Mouse (Mus musculus): ENCODE measurements around the gene Epor.

Gene Epor

GRCm38 (mm10) chr9:21963417-21963816 is at the start of gene Epor:
Epor (minus strand) TSS chr9:21963506.
- peak; percentile 40 for DNase-seq (ENCODE audit: low read depth, low spot score)

DNA sequence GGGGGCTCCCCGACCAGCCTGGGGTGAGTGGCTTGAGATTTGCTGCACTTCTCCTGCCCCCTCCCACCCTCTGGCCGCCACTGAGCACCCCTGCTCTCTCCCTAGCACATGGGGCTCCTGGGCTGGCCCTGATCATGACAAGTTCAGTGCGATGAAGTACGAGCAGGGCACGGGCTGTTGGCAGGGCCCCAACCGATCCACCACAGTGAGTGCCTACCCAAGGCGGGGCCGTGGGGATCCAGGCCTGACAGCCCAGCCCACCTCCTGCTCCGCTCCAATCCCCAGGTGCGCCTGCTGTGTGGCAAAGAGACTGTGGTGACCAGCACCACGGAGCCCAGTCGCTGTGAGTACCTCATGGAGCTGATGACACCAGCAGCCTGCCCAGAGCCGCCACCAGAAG is 49.4 kb upstream of the Epor start:
- DNase-seq (ENCODE audit: low read depth, low spot score), result no peak

DNA sequence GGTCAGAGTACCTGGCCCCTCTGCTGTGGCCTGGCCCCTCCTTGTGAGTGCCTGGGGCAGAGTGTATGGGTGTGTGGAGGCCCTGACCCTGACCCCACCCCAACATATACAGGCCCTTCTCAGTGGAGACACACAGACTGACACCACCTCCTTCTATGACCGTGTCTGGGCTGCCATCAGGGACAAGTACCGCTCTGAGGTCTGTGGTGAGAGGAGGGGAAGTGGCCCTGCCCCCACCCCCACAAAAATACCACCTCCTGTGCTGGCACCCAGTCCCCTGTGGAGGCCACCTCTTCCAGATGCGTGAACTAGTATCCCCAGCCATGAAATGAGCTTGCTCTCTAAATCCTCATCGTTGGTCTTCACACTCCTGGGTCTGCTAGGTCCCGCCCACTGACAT is 47.7 kb upstream of the Epor start:
- no peak for DNase-seq (ENCODE audit: low read depth, low spot score)

DNA sequence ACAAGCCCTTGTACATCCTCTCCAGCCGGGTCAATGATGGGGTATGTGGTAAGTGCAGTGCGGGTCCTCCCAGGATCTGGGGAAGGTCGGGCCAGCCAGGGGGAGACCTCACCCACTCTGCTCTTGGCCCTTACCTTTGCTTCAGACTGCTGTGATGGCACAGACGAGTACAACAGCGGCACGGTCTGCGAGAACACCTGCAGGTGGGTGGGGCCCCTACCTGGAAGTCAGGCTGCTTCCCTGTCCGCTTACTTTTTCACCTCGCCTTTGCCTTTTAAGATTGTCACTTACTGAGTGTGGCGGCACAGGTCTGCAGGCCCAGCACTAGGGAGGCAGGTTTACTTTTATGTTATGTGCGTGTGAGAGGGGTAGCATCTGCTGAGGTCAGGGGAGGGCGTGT is 41.2 kb upstream of the Epor start:
- no peak for DNase-seq (ENCODE audit: low read depth, low spot score)

DNA sequence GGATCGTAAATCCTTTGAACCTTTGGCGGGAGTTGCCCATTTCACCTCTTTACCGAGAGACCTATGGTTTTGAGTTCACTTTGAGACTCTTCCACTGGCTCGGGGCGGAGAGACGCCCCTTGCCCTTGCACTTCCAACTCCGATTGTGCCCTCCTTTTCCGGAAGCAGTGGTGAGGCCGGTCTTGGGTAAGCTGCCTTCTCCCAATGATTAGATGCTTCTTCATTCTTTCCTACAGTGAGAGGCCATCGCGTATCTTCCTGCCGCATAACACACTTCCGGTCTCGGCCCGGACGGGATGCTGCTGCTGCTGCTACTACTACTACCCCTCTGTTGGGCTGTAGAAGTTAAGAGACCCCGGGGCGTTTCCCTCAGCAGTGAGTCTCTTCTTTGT is 39.9 kb upstream of the Epor start:
- peak; percentile 31 for DNase-seq (ENCODE audit: low read depth, low spot score)

GRCm38 (mm10) chr9:22002194-22003162 is 39.2 kb upstream of the Epor start, which contains the start of the genes Ccdc151 and Prkcsh:
Ccdc151 (minus strand) TSS chr9:22002634.
Prkcsh (plus strand) TSS chr9:22002806.
- DNase-seq (ENCODE audit: low read depth, low spot score), result peak; percentile 99

DNA sequence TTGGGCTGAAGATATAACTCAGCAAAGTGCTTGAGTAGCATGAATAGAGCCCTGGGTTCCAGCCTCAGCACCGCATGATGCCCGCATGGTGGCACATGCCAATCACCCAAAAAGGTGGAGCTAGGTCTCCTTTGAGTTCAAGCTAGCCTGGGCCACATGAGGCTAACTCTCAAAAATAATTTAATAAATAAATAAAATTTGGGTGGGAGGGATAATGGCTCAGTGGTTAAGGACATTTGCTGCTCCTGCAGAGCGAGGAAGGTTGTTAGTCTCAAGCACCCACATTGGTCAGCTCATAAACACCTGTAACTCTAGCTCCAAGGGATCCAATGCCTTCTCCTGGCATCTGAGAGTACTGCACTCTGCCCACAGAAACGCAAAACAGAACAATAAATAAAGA is 38.3 kb upstream of the Epor start:
- DNase-seq (ENCODE audit: low read depth, low spot score), result no peak

DNA sequence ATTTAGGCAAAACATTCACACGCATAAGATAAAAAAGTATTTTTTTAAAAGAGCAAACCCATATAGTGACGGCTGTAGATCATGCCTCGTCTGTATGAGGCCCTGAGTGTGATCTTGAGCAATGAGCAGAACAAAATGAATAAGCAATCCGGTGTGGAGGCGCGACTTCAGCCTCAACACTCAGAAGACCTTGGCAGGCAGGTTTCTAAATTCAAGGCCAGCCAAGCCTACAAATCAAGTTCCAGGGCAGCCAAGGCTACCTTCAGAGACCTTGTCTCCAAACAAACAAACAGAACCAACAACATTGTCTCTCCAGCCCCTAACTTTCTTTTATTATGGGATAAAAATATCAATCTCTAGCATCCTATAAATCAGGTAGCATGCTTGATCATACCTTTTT is 37.0 kb upstream of the Epor start:
- DNase-seq (ENCODE audit: low read depth, low spot score), result no peak

- no peak for DNase-seq (ENCODE audit: low read depth, low spot score)
Measured at GRCm38 (mm10) chr9:21996178-21996867, 33.0 kb upstream of the Epor start.

DNA sequence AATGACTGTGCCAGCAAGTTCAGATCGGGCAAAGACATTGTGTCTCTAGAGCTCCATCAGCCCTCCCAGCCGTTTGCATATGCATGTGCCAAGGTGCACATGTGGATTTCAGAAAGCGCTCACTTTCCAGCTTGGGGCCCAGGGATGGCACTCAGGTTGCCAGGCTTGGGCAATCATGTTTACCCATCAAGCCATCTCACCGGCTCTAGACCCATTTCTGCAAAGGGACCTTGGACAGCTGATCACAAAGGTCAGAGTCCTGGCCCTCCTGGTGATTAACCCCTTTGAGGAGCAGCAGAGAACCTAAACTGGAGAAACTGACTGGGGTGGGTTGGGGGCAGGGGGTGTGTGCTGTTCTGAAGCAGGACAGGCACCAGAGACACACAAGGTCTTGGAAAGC is 28.9 kb upstream of the Epor start:
- DNase-seq (ENCODE audit: low read depth, low spot score), result no peak

DNA sequence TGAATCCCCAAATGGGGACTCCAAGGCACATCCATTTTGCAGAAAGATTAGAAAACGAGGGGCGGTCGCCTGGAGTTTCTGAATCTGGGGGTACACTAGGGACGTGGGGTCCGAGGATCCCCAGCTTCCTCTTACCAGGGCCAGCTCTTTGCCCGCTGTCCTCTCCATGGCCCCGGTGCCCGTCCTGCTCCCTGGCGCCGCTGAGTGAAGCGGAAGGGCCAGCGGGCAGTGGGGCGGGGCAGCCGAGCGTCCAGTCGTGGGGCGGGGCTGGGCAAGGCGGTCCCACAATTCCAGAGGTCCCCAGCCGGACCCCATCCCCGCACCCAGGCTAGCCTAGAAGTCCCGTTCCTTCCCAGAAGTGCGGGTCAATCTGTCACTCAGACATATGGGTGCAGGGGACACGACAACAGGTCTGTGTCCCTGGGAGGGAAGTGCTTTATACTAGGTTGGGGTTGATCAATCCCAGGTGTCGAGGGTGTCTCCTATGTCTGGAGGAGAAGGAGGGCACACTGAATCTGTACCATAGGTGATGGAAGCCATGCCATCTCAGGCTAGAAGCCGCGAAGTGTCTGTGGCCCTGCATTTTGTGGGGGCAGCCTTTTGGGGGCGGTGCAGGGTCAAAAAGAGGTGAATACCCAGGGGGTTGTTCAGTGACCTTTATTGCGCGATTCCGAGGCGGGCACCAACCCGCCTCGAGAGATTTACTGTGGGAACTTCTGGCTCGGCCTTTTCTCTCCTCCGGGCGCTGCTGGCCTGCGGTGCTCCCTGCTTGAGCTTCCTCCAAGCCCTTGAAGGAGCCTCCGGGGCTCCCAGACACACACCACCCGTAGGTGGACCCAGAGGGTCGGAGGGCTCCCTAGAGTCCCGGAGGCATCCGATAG is 26.2 kb upstream of the Epor start, which contains the start of gene Rgl3:
Rgl3 (minus strand) TSS at position 217 of the 881 bp plus-strand sequence.
- DNase-seq (ENCODE audit: low read depth, low spot score), result no peak

DNA sequence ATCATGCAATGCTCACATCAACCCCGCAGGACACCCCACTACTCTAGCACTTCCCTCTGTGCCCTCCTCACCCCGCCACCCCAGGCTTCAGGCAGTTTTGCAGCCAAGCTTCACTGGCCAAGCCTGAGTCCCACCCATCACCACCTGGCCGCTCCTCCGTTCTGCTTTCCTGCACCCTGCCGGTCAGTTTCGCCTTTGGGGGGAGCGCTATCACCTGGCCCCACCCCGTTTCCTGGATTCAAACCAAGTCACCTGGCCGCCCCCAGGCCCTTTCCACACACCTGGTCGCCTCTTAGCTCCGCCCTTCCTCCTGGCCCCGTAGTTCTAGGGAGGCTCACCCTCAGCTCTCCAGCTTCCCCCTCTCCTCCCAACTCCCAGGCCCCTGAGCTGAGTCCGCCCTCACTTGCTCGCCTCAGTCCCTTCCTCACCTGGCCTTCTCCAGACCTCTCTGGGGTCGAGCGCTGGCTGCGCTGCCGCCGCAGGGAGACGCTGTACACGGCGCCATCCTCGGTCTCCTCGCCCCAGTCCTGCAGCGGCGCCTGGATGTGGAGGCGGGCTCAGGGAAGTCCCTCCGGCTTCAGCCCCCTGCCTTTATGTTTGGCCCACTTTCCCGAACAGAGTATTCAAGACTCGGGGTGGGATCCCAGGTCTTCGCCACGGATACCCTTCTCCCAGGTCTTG is 25.3 kb upstream of the Epor start:
- no peak for DNase-seq (ENCODE audit: low read depth, low spot score)

DNA sequence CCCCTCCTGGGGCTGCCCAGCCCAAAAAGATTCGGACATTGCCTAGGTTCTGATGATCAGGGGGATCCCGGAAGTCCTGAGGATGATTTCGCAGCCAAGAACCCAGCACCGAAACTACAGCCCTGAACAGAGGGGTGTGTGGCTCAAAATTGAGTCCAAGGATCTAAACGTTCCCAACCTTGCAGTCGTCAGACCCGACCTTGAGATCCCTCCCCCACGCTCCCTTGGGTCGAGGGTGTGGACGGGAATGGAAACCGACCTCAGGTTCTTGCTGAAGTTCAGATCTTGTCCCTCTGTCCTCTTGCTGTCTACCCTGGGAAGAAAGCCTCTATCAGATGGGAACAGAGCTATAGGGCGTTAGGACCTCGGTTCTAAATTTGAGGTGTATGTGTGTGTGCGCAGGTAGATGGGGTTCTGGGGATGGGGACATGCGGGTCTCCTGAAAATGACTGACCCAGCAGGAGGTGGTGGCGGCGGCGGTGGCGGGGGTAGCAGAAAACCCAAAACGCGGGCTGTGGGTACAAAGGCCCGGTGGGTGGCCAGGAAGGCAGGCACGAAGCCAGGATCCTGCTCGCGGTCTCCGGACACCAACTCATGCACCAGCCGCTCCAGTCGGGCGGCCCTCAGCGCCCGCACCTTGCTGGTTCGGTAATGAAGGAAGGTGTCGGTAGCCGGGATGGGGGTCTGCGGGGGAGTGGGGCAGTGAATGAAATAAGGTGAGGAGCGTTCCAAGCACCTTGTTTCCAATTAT is 24.5 kb upstream of the Epor start:
- no peak for DNase-seq (ENCODE audit: low read depth, low spot score)

GRCm38 (mm10) chr9:21983911-21984310 is 20.6 kb upstream of the Epor start:
- no peak for DNase-seq (ENCODE audit: low read depth, low spot score)

GRCm38 (mm10) chr9:21978398-21979128 is 15.3 kb upstream of the Epor start:
- DNase-seq (ENCODE audit: low read depth, low spot score), result no peak

GRCm38 (mm10) chr9:21977972-21978371 is 14.7 kb upstream of the Epor start:
- no peak for DNase-seq (ENCODE audit: low read depth, low spot score)

GRCm38 (mm10) chr9:21977331-21977730 is 14.0 kb upstream of the Epor start:
- no peak for DNase-seq (ENCODE audit: low read depth, low spot score)

DNA sequence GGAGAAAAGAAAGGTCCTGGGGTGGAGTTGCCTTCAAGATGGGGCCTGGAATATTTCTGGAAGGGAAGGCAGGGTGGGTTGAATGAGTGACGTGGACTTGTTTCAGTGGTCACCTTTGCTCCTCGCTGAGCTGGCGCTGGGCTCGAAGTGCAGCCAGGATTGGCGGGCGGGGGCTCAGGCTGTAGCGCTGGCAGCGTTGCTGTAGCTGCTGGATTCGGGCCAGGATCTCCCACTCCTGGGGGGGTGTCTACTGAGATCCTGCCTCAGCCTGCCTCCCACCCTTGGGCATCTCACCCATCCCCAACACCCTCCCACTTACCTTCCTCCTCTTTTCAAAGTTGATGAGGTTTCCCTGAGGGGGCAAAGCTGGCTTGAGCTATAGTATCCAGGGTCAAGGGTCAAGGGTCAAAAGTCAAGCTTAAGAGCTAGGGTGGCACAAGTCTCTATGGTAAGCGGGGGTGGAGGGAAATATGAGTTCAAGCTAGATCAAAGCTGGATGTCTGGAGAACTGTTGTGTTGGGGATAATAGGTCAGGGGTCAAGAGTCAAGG is 13.4 kb upstream of the Epor start:
- no peak for DNase-seq (ENCODE audit: low read depth, low spot score)

- DNase-seq (ENCODE audit: low read depth, low spot score), result no peak
Measured at GRCm38 (mm10) chr9:21969304-21969703, 6.0 kb upstream of the Epor start.
